Mouse (Mus musculus) kidney, postnatal 10 days (tissue): ENCODE measurements around the gene Gm20219.
A peak's percentile ranks its signal among the peaks of the same experiment; 100 is the strongest.
"Not testable (repeated sequence)": the region's sequence is repeated elsewhere in the genome, so short reads cannot be mapped to it uniquely, and the experiment has no call there.

Source experiments
- DNase-seq: peaks from one replicate; pipeline ENCODE4 v3.0.0; 2021; ENCODE audit warnings: mixed read lengths

The Gm20219 gene

GRCm38 (mm10) chr17:56512310-56512709 lies 41.9 kb downstream of the Gm20219 start, which contains the start of gene Znrf4:
Gene Znrf4, minus strand, starts transcription at chr17:56512431.
- DNase-seq = no peak

- no peak for DNase-seq
These were observed 42.5 kb downstream of the Gm20219 start for GRCm38 (mm10) chr17:56511707-56512090.

GRCm38 (mm10) chr17:56510970-56511706 lies 43.0 kb downstream of the Gm20219 start:
- DNase-seq = no peak

- no peak for DNase-seq
These were observed 43.7 kb downstream of the Gm20219 start for GRCm38 (mm10) chr17:56510473-56510969.

GRCm38 (mm10) chr17:56509707-56510472 lies 44.3 kb downstream of the Gm20219 start:
- DNase-seq = peak; percentile 64

GRCm38 (mm10) chr17:56509021-56509640 lies 45.1 kb downstream of the Gm20219 start:
- DNase-seq = no peak

GRCm38 (mm10) chr17:56507161-56508068 lies 46.8 kb downstream of the Gm20219 start:
- peak; percentile 95 for DNase-seq

- no peak for DNase-seq
These were observed 47.6 kb downstream of the Gm20219 start for GRCm38 (mm10) chr17:56506417-56507065.

- no peak for DNase-seq
These were observed 48.8 kb downstream of the Gm20219 start for GRCm38 (mm10) chr17:56505401-56505800.

- DNase-seq = peak; percentile 74
These were observed 51.7 kb downstream of the Gm20219 start for GRCm38 (mm10) chr17:56502526-56502925.

GRCm38 (mm10) chr17:56501635-56502400 lies 52.4 kb downstream of the Gm20219 start:
- not testable (repeated sequence) for DNase-seq
